Mouse (Mus musculus) left cerebral cortex, adult 8-10 months (tissue): ENCODE measurements around the gene Ms4a18. TPM values are rescaled to one million over a fixed set of nuclear protein-coding genes. Genes with fewer than 3 reads are reported as not detected.

ENCODE experiments used
- DNase-seq, 2 experiments: peaks; one replicate each; pipeline ENCODE4 v3.0.0; 2022; ENCODE audit warnings: low spot score in 2 of 2
- total RNA-seq, 4 experiments: library from RNA; stranded (reverse); gene quantifications; 2 replicates each; pipeline ENCODE4 v1.2.4; 2022

The Ms4a18 gene
- total RNA-seq, 4 experiments from 2014 or later: not detected

- no peak for DNase-seq
Observed at GRCm38 (mm10) chr19:10983146-10983545, 34.7 kb downstream of the Ms4a18 start.

GRCm38 (mm10) chr19:10980210-10980609 is 37.6 kb downstream of the Ms4a18 start:
- DNase-seq: no peak

GRCm38 (mm10) chr19:10979184-10980168 is 38.4 kb downstream of the Ms4a18 start:
- DNase-seq: peak; percentile 53 to 58

DNA sequence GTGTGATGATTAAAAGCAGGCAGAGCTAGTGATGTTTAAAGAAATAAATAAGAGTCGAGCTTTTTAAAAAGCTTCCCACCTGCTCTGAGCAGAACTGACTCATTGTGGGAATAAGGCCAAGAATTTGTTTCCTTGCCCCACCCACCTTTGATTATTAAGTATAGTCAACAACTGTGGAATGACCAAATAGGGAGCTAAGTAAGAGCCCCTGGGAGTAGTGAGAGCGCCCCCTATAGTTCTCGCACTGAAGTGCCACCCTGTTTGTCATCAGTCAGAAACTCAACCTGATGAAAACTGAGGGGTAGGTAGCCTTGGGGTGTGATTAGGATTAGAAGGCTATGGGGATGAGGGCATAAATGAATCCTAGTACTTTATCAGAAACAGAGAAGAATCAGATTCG is 41.5 kb downstream of the Ms4a18 start:
- DNase-seq: no peak

GRCm38 (mm10) chr19:10975187-10975586 is 42.6 kb downstream of the Ms4a18 start:
- no peak for DNase-seq

DNA sequence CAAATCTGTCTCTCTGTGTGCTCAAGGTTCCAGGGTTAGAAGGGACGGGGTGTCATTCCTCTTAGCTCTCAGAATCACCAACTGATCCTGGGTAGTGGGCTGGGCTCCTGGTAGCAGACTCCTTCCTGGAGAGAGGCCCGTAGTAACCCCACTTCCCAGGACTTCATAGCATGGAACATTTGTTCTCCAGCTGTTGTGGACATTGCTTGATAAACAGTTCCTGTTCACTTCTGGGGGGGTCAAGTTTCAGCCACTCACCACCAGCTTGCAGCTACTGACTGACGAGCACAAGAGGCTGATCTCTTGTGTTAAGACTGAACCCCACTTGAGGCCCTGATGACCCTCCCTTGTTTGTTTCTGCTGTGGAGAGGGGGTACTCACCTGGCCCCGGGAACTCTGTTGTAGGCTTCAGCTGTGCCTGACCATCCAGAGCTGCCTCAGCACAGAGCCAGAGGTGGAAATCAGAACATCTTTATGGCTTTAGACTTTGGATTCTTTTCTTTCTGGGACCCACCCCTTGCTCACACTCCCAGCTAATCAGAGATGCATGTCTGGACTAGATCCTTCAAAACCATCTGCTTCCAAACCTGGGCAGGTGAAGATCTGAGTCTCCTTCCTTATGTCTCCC is 43.5 kb downstream of the Ms4a18 start, which contains the start of gene Ms4a10:
TSS of gene Ms4a10 (minus strand) at position 433 of the 628 bp plus-strand sequence.
- DNase-seq: no peak

GRCm38 (mm10) chr19:10973187-10973586 is 44.6 kb downstream of the Ms4a18 start:
- no peak for DNase-seq

DNA sequence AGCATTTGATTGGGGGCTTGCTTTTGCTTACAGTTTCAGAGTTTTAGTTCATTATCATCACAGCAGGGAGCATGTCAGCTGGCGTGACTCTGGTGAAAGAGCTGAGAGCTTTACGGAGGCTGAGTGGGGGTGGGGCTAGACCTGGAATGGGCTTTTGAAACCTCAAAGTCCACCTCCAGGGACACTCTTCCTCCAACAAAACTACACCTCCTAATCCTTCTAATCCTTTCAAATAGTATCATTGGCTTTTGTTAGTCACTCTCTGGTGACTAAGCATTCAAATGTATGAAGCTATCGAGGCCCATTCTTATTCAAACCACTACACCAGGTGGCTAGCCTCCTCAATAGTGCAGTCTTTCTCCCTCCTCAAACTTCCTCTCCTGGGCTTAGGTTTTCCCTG is 45.2 kb downstream of the Ms4a18 start:
- no peak for DNase-seq

GRCm38 (mm10) chr19:10970457-10970856 is 47.4 kb downstream of the Ms4a18 start:
- no peak for DNase-seq

- no peak for DNase-seq
Observed at GRCm38 (mm10) chr19:10968578-10968977, 49.3 kb downstream of the Ms4a18 start.

- no peak for DNase-seq
Observed at GRCm38 (mm10) chr19:10965721-10966120, 52.1 kb downstream of the Ms4a18 start.

- no peak for DNase-seq
Observed at GRCm38 (mm10) chr19:10959978-10960346, 57.9 kb downstream of the Ms4a18 start.

DNA sequence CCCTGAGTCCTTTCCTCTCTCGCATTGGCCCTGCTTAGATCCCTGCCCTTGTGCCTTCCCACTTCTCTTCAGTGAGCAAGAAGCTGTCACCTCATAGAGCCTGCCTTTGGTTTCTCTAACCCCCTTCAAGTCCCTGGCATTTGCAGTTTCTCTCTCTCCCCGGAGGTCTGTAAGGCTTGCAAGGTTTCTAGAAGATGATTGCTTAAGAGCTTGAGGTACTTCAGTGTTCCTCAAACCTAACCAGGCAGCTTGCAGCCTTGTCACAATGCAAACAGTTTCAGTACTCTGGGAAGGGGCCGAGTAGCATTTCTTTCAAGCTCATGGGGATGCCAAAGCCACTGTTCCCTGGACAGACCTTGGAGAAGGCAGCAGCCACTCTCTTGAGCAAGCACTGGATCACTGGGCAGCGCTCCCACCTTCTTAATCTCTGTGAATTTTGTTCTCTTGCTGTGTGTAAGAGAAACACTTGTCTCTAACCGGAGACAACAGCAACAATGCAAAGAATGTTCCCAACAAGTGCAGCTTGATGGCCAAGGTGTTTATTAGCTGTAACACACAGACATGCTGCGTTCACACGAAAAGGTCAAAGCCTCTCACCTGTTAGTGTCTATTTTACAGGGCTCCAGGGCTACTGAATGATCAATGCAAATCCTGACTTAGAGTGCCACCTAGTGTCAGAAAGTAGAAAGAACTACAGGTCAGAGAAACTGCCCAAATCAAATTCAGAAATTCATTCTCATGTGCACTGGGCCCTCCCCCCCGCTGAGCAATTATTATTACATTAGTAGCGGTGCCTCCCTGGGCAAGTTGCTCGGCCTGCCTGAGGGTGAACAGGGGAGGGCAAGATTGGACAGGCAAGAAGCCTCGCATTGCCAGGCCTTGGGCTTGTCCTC is 58.5 kb downstream of the Ms4a18 start:
- no peak for DNase-seq

- DNase-seq: peak in 1 of 2 experiments; percentile 33
Observed at GRCm38 (mm10) chr19:10952021-10952939, 65.6 kb downstream of the Ms4a18 start.

DNA sequence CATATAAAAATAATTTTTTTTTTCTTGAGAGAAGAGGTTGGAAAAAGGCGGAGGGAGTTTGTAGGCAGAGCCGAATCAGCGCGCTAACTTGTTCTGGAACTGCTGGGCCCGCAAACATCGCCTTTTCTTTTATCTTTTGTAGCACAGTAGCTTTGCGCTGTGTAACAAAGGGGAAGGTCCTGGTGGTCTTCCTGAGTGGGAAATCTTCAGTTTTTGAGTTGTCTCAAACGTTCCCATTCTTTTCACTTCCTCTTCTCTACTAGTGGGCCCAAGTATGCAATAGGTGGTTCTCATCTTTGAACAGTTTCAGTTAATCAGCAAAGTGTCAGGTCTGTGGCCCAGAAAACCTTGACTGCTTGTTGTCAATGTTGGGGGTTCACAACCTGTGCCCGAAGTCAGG is 68.3 kb downstream of the Ms4a18 start:
- DNase-seq: no peak

DNA sequence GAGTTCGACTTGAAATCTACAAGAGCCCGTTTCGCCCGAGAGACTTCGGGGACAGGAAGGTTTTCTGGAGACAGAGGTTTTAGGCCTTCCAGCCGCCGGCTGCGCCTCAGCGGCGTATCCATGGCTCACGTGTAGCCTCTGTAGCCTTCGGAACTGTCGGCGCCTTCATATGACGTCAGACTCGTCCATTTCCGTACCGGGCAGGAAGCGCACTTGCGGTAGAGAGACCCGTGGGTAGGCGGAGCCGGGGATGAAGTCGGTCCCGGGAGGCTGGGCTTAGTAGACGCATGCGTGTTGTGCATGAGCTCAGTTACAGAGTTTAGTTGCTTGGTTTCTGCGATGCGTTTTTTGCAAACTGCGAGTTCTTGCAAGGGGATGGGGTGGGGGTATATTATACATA is 68.7 kb downstream of the Ms4a18 start, which contains the start of gene Ccdc86:
TSS of gene Ccdc86 (minus strand) at position 155 of the 400 bp plus-strand sequence.
- peak; percentile 89 to 95 for DNase-seq

DNA sequence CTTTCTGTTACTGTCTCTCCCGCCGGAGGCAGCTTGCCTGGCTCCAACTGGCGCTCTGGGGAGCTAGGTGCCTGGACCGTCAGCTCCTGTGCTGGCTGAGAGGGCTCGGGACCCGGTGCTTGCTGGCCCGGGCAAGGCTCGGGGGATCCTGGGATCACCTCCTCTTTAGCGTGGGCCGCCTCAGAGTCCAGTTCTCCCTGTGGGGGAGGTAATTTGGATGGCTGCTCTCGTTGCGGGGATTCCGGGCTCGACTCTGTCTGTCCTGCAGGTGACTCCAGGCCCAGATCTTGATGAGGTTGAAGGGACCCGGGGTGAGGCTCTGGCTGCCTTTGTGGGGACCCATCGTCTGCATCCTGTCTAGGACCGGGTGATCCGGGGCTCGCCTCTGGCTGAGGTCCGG is 69.4 kb downstream of the Ms4a18 start:
- no peak for DNase-seq

DNA sequence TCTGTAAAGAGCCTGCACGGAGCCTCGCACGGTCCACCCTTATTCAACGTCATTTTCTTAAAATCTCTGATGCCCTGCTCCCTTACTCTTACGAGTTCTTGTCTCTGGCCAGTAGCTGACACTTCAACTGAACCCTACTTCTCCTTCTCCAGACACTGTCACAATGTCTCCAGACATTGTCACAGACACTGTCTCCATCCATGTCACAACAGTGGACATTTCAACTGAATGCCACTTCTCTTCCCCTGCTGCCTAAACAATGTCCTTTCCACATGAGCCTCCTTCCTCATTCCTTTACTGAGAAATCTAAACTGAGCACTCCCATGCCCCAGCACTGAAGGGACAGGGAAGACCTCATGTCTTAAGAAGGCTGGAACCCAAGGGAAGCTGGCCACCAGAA is 70.6 kb downstream of the Ms4a18 start:
- no peak for DNase-seq
